Mouse (Mus musculus): ENCODE data around the gene Pprc1.

The Pprc1 gene

DNA sequence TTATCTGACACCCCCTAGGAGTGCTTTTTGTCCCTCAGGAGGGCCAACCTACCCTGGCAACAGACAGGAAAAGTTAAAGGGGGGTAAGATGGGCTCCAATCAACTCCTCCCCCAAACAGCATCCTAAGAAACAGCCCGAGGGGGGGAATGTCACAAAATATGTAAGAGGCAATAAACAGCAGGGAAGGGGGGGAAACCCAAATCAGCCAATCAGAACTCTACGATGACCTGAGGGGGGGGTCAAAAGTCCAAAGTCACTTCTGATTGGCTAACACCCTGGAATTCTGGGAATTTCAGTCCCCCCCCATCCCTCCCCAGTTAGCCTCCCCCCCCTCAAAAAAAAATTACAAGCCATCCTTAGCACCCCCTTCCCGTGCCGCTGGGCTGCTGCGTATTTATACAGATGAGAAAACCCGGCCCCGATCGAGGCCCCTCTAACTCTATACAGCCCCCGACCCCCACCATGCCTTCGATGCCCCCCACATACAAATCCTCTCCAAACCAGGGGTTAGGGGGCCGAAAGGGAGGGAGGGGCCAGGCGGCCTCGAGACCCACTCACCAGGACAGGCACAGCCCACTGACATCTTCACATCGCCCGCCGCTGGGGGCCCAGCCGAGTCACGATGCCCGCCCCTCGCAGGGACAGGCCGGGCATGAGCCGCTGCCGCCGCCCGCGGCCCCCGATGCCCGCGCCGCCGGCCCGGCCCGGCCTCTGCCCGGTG, at the start of gene Pprc1:
Gene Pprc1, plus strand, starts transcription at position 616 of the 722 bp plus-strand sequence.
- DNase-seq: peak; percentile 79

DNA sequence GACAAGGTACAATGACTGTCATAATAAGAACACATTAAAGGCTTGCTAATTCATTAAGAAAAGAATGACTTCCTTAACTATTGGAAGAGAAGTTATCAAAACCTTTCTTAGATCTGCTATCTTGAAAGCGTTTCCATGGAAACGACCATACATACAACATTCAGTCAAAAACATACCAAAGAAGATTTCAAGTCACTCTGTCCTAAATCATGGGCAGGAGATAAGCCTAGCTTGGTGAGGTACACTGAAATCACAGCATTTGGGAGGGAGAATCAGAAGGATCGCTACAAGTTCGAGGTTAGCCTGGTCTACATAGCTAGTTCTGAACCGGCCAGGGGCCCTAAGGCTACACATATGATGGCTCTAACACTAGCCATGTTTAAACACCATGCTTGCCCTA, 47.3 kb upstream of the Pprc1 start:
- DNase-seq: peak; percentile 23

DNA sequence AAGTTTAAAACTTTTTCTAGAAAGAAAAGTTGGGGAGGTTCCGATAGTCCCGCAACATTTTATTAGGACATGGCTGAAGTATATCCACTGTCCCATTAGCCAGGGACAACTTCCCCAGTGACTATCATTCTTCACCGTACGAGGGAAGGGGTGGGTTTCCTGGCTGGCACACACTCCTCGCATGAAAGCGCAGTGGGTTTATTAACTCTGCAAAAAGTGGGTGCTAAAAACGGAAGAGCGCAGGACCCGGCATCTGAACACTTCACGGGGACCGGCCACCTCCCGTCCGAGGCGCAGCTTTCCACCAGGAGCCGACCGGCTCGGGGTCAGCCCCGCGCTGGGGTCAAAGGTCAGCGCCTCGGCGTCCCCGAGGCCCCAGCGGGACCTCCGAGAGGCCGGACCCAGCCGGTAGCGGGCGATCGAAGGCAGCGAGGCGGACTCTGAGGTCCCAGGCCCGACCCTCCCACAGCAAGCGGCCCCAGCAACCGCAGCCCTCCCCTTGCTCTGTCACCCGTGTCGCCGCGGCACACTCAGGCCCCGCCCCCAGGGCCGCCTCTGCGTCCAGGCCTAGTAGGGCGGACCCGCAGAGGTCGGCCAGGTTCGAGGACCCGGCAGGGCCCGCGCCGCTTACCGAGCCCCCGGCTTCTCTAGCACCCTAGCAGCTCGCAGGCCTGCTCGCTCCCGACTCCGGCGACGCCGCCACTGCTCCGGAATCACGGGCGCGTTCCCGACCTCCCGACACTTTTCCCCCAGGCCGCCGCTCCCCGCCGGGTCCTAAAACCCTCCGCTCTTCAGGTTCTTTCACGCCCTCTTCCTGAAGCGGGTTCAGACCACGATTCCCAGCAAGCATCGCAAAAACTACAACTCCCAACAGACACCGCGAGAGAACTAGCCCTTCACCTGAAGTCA, 46.6 kb upstream of the Pprc1 start, which contains the start of gene Armh3:
Gene Armh3, minus strand, starts transcription at position 704 of the 909 bp plus-strand sequence.
- peak; percentile 95 for DNase-seq

DNA sequence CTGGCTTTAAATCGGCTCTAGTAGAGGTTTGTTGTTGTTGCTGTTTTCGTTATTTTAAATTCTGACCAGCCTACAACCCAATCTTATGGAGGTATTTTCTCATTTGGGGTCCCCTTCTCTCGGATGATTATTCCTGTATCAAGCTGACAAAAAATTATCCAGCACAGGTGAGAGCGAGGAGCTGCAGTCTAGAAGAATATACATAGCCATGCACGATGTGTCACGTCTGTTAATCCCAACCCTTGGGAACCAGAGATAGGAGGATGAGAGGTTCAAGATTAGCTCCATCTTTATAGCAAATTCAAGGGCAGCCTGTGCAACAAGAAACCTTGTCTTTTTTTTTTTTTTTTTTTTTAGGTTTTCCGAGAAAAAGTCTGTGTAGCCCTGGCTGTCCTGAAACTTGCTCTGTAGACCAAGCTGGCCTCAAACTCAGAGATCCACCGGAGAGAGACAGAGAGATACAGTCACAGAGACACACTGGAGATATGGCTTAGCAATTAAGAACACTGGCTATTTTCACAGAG, 45.9 kb upstream of the Pprc1 start:
- DNase-seq: peak; percentile 30

DNA sequence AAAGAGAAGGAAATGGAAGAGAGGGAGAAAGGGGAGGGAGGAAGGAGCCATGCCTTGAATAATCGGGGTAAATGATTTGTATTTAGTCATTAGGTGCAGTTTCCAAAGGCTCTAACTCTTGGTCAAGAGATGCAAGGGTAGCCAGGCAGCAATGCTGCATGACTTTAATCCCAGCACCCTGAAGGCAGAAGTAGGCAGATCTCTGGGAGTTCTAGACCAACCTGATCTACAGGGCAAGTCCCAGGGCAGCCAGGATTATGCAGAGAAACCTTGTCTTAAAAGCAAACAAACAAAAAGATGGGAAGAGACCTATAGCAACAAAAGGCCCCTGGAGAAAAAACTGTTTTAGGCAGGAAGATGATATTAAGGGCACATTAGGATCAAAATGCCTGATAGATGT, 45.3 kb upstream of the Pprc1 start:
- no peak for DNase-seq

DNA sequence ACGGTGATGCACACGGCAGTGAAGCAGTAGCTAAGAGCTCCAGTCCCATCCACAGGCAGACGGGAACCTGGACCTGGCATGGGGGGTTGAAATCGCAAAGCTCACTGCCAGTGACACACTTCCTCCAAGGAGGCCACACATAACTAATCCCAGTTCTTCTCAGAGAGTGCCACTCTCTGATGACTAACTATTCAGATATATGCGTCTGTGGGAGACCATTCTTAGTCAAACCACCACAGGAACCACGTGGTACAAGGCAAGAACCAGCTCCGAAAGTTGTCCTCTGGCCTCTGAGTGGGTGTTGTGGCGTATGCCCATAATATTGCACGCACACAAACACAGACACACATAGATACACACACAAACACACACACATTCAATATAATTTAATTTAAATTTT, 42.4 kb upstream of the Pprc1 start:
- DNase-seq: peak; percentile 23

DNA sequence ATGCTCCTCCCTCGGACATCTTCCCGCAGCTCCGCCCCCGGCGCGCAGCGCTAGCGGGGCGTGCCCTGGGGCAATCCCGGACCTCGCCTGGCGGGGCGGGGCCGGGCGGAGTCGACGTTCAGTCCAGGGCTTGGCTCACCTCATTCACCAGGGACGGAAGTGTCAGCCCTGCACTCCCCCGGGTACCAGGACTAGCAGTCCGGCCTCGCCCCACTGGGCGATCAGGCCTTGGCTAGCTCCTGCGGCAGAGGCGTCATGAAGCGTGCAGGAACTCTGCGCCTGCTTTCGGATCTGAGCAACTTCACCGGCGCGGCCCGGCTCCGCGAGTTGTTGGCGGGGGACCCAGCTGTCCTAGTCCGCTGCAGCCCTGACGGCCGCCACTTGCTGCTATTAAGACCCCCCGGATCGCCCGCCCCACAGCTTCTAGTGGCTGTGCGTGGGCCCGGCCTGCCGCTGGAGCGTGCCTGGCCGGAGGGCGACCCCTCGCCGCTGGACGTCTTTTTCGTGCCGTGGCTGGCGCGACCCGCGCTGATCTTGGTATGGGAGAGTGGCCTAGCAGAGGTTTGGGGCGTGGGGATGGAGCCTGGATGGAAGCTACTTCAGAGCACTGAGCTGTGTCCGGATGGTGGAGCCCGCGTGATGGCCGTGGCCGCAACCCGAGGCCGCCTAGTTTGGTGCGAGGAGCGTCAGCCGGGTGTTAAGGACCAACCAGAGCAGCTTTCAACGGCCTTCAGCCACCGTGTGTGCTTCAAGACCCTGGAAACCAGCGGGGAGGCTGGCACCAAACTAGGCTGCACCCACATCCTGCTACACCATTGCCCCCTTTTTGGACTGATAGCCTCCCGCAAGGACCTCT, 41.1 kb upstream of the Pprc1 start, which contains the start of gene Hps6:
Gene Hps6, plus strand, starts transcription at position 138 of the 856 bp plus-strand sequence.
- DNase-seq: peak; percentile 89

DNA sequence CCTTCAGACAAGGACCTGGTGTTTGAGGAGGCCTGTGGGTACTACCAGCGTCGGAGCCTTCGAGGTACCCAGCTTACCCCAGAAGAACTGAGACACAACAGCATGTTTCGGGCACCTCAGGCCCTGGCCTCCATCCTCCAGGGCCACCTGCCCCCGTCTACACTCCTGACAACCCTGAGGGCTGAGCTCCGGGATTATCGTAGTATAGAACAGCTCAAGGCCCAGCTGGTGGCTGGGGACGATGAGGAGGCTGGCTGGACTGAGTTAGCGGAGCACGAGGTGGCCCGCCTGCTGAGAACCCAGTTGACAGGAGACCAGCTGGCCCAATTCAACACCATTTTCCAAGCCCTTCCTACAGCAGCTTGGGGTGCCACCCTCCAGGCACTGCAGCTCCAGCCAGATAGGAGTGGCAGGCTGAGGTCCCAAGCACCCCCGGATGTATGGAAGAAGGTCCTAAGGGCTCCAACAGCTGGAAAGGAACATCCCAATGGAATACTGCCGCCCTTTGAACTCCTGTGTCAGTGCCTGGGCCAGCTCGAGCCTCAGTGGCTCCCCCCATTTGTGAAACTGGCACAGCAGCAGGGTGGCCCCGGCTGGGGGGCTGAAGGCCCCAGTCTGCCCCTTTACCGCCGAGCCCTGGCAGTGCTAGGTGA, 39.7 kb upstream of the Pprc1 start:
- DNase-seq: peak; percentile 29

DNA sequence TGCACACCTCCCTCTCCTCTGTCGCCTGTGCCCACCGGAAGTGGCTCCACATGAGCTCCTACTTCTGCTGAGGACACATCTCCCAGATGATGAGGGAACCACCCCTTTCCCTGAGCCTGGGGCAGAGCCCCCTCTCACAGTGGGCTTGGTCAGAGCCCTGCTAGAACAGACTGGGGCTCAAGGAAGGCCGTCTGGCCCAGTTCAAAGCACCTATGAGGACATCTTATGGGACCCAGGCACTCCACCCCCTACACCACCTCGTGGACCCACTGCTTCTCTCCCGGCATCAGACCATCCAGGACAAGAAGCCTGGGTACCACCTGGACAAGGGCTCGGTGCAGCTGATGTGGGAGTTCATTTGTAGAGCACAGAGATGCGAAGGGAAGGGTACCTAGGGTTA, 39.0 kb upstream of the Pprc1 start:
- no peak for DNase-seq

DNA sequence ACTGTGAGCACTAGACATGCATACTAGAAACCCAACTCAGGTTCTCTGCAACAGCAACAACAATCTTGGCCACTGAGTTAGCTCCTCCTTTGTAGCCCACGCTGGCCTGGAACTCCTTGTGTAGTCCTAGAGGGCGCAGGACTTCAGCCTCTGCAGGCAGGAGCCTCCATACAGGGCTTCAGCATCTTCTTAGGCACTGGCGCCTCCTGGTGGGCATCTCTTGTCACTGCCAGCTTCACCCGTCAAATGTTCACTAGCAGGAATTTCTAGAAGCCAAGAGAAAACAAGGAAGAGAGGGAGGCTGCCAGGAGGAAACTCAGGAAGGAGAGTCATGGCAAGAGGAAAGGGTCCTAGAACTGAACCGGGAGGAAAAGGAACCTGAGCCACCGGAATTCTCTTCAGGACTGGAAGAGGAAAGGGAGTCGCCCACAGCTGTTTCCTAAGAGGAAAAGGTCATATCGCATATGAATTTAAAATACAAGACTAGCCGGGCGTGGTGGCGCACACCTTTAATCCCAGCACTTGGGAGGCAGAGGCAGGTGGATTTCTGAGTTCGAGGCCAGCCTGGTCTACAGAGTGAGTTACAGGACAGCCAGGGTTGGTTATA, 30.0 kb upstream of the Pprc1 start:
- peak; percentile 83 for DNase-seq

DNA sequence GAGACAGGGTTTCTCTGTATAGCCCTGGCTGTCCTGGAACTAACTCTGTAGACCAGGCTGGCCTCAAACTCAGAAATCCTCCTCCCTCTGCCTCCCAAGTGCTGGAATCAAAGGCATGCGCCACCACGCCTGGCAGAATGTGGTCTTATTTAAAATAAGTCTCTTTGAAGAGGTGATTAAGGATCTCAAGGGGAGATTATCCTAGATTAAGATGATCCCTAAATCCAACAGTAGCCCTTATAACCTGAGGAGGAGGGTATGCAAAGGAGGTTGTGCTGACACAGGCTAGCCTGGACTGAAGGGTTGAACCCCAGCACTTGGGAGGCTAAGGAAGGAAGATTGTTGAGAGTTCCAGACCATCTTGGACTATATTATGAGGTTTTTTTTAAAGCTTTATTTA, 28.7 kb upstream of the Pprc1 start:
- DNase-seq: no peak

DNA sequence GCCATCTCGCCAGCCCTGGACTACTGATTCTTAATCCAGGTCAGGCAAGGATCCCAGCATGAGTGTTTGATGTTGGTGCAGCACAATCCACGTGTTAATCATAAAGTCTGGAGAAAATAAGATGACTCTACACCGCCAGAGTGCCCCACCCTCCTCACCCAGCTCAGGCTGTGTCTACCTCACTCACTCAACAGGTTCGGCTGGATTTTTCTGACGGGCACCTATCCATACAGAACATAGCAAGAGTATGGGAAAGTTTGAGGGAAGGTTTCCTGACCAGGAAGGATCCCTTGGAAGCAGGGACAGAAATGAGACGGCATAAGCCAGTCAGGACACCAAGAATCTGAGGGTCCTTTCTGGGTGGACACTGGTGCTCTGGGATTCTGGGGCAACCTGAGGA, 19.7 kb upstream of the Pprc1 start:
- DNase-seq: no peak

DNA sequence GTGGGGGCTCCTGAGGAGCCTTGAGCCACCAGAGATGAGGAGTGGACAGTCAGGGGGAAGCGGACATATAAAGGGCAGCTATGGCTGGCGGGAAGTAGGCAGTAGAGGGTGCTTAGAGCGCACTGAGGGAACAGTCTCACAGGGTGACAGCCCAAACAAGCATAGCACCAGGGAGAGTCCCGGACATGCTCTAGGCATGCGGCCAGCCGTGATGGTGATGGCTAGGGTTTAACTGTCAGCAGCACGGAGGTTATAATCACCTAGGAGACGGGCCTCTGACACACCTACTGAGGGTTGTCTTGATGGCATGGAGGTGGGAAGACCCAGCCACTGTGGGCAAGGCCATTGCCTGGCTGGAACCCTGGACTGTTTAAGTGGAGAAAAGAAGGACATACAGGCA, 18.1 kb upstream of the Pprc1 start:
- no peak for DNase-seq

DNA sequence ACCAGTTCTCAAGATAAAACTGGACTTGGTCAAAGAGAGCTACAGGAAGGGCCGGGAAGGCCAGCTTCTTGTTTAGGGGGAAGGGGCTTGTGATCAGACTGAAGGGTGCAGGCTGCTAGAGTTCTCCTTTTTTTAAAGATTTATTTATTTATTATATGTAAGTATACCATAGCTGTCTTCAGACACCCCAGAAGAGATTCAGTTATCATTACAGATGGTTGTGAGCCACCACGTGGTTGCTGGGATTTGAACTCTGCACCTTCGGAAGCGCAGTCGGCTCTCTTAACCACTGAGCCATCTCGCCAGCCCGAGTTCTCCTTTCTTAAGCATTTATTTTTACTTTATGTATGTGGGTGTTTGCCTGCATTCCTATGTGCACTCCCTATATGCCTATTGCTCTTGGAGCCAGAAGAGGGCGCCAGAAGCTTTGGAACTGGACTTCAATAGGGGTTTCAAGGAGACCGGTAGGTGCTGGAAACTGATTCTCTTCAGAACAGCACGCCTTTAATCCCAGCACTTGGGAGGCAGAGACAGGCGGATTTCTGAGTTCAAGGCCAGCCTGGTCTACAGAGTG, 15.9 kb upstream of the Pprc1 start:
- no peak for DNase-seq

DNA sequence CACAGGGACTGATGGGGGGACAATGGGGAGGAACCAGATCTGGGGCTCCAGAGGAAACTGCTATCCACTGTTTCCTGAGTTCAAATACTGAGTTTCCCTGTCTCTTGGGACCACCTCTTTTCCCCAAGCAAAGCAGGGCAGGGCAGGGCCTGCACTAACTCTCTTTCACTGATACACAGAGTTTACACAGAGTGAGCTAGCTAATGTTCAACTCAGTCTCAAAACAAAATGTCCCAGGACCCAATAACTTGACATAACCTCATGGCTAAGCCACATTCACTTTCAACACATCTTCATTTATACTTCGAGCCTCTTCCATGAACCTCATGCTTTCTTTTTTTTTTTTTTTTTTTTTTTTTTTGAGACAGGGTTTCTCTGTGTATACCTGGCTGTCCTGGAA, 15.0 kb upstream of the Pprc1 start:
- no peak for DNase-seq

DNA sequence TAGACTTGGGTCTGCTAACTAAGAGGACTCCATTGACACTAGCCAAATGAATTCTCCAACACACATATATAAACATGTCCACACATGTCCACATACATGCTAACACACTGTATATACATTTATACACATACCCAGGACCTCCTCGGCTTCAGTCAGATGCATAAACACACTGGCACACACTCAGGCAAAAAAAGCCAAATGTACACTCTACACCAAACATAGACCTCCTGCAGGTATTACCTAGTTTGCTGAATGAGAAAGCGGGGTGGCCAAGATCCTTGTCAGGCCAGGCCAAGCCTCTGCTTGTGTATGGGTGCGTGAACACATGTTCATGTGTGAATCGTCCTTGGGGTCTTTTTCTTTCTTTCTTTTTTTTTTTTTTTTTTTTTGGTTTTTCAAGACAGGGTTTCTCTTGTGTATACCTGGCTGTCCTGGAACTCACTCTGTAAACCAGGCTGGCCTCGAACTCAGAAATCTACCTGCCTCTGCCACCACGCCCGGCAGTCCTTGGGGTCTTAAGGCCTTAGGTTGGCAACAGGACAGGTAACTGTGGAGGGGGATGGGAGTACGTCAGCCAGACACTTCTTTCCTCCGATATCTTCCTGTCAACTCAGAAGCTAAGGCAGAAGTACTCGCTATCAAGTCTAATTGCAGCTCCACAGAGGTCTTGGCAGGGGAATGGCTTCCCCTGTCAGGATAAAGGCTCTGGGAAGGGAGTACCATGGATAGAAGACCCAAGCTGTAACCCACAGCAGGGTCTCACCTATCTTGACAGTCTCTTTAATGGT, 14.3 kb upstream of the Pprc1 start:
- DNase-seq: no peak

DNA sequence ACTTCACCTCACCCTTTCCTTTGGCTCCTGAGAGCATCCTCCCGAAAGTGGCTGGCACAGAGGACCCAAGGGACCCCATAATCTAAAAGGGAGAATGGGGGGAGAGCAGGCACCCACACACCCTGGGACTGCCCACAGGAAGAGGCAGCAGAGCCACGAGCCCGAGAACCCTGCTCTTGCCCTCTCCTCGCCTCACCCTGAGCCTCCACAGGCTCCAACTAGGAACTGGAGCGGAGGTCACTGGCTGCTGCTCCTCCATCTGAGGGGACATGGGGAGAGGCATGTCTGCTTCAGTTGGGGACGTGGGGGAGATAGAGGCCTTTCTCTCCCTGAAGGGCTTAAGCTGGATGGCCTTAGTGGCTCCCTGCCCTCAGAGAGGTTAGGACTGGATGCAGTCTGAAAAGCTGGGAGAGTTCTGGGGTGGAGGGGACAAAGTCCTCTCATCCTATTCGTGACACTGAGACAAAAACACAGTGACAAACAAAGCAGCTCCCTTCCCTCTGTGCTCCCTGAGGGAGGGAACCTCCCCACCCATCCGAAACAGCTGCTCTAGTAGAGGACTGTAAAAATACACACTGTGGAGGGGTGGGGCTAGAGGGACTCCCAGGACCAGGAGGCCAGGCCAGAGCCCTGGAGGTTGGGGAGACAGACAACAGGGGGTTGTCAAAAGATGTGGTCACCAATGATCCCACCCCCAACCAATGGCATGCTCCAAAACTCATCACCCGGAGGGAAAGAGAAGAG, 12.8 kb upstream of the Pprc1 start:
- DNase-seq: no peak

DNA sequence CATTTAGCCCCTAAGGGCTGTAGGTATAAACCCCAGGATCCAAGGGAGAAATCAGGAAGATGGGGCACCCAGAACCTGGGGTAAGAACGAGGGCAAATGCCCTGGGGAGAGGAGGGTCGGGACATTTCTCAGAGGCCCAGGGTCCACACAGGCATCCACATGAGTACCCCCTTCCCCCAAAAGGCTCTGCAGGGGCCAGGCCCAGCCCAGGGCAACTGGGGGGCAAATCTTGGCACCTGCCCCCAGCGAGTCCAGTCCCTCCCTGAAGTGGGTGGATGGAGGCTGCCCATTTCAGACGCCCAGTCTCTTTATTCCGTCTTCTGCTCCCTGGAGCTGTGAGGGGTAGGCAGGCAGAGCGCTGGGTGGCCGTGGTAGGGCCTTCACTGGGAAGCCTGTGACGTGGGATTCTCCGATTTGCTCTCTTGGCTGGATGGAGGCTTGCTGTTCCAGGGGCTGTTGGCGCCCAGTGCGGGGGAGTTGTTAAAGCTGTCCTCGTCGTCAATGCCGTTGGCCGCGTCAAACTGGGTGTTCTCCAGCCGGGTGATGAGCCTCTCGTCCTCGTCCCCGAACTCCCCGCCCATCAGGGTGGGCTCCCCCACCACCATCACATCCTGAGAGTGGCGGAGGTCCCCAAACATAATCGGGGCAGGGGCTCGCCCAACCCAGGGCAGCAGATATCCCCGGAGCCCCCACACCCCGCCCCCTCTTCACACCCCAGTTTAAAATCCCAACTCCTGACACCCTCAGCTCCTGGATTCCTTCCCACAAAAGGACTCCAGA, 11.8 kb upstream of the Pprc1 start:
- DNase-seq: no peak

DNA sequence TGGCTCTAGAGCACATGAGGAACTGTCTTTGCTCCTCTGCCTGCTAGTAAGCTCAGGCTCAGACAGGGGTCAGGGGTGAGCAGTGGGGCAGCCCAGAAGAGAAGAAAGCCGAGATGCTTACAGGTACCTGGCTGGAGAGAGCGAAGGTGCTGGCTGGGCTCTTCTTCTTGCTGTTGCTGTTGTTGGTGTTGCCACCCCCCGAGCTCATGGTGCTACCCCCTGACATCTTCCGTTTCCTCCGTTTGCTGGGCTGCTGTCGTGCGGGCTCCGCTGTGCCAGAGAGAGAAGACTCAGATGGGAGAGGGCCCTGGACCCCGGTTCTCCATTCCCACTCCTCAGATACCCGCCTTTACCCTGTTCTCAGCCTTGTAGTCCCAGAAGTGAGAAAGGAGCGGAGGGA, 10.8 kb upstream of the Pprc1 start:
- DNase-seq: no peak
